Mouse (Mus musculus): ENCODE measurements around the gene Gm37240. TPM values are rescaled to one million over a fixed set of nuclear protein-coding genes. Genes with fewer than 3 reads are reported as not detected.

Gene Gm37240
- polyA plus RNA-seq, 1 experiment: not detected

- Histone ChIP-seq H3K27ac (ENCODE audit: insufficient read depth, low read depth, low read length) (no peak overlapping the region), H3K4me3 (ENCODE audit: insufficient read depth, low read depth, low read length) (no peak overlapping the region), H3K4me1 (ENCODE audit: control insufficient read depth, insufficient read depth, low read length) (no peaks in the 10 kb centered on the region)
- TF ChIP-seq POLR2A (IDR thresholded peaks at IDR 0.05; ENCODE audit: insufficient read depth, low read depth, low read length) (no peak), CTCF (IDR thresholded peaks at IDR 0.05; ENCODE audit: insufficient read depth, low read depth, low read length) (no peak)
- WGBS: 96% methylated on average over 1 of the region's 1 CpGs
Measured at GRCm38 (mm10) chr3:85616389-85616788, 270.9 kb downstream of the Gm37240 start.

GRCm38 (mm10) chr3:85607753-85608152 is 279.6 kb downstream of the Gm37240 start:
- TF ChIP-seq POLR2A (IDR thresholded peaks at IDR 0.05; ENCODE audit: insufficient read depth, low read depth, low read length) (no peak), CTCF (IDR thresholded peaks at IDR 0.05; ENCODE audit: insufficient read depth, low read depth, low read length) (no peak)
- WGBS: 91% methylated on average over 2 of the region's 2 CpGs
- H3K4me1 ChIP-seq (ENCODE audit: control insufficient read depth, insufficient read depth, low read length): no peaks in the 10 kb centered on the region
- no peak overlapping the region for H3K27ac ChIP-seq (ENCODE audit: insufficient read depth, low read depth, low read length)
- H3K4me3 ChIP-seq (ENCODE audit: insufficient read depth, low read depth, low read length): no peak overlapping the region

- WGBS: 90% methylated on average over 3 of the region's 3 CpGs
- Histone ChIP-seq H3K27ac (ENCODE audit: insufficient read depth, low read depth, low read length) (no peak overlapping the region), H3K4me1 (ENCODE audit: control insufficient read depth, insufficient read depth, low read length) (no peaks in the 10 kb centered on the region), H3K4me3 (ENCODE audit: insufficient read depth, low read depth, low read length) (no peak overlapping the region)
- TF ChIP-seq POLR2A (IDR thresholded peaks at IDR 0.05; ENCODE audit: insufficient read depth, low read depth, low read length) (no peak), CTCF (IDR thresholded peaks at IDR 0.05; ENCODE audit: insufficient read depth, low read depth, low read length) (no peak)
Measured at GRCm38 (mm10) chr3:85606912-85607311, 280.4 kb downstream of the Gm37240 start.

- H3K4me3 ChIP-seq (ENCODE audit: insufficient read depth, low read depth, low read length): no peak overlapping the region
- no peak overlapping the region for H3K27ac ChIP-seq (ENCODE audit: insufficient read depth, low read depth, low read length)
- 85% methylated on average over 1 of the region's 1 CpGs for WGBS
- no peaks in the 10 kb centered on the region for H3K4me1 ChIP-seq (ENCODE audit: control insufficient read depth, insufficient read depth, low read length)
- TF ChIP-seq CTCF (IDR thresholded peaks at IDR 0.05; ENCODE audit: insufficient read depth, low read depth, low read length): no peak
- TF ChIP-seq POLR2A (IDR thresholded peaks at IDR 0.05; ENCODE audit: insufficient read depth, low read depth, low read length): no peak
Measured at GRCm38 (mm10) chr3:85603811-85604210, 283.5 kb downstream of the Gm37240 start.

- no peak overlapping the region for H3K4me3 ChIP-seq (ENCODE audit: insufficient read depth, low read depth, low read length)
- no peaks in the 10 kb centered on the region for H3K4me1 ChIP-seq (ENCODE audit: control insufficient read depth, insufficient read depth, low read length)
- 65% methylated on average over 3 of the region's 3 CpGs for WGBS
- TF ChIP-seq POLR2A (IDR thresholded peaks at IDR 0.05; ENCODE audit: insufficient read depth, low read depth, low read length) (no peak), CTCF (IDR thresholded peaks at IDR 0.05; ENCODE audit: insufficient read depth, low read depth, low read length) (no peak)
- H3K27ac ChIP-seq (ENCODE audit: insufficient read depth, low read depth, low read length): no peak overlapping the region
Measured at GRCm38 (mm10) chr3:85601841-85602305, 285.4 kb downstream of the Gm37240 start.

GRCm38 (mm10) chr3:85599526-85599925 is 287.8 kb downstream of the Gm37240 start:
- Histone ChIP-seq H3K27ac (ENCODE audit: insufficient read depth, low read depth, low read length) (no peak overlapping the region), H3K4me3 (ENCODE audit: insufficient read depth, low read depth, low read length) (no peak overlapping the region), H3K4me1 (ENCODE audit: control insufficient read depth, insufficient read depth, low read length) (no peaks in the 10 kb centered on the region)
- no peak for TF ChIP-seq CTCF (IDR thresholded peaks at IDR 0.05; ENCODE audit: insufficient read depth, low read depth, low read length)
- WGBS: 96% methylated on average over 3 of the region's 3 CpGs

GRCm38 (mm10) chr3:85594452-85594851 is 292.9 kb downstream of the Gm37240 start:
- WGBS: 89% methylated on average over 3 of the region's 3 CpGs
- TF ChIP-seq POLR2A (IDR thresholded peaks at IDR 0.05; ENCODE audit: insufficient read depth, low read depth, low read length): no peak
- no peak for TF ChIP-seq CTCF (IDR thresholded peaks at IDR 0.05; ENCODE audit: insufficient read depth, low read depth, low read length)
- Histone ChIP-seq H3K27ac (ENCODE audit: insufficient read depth, low read depth, low read length) (no peak overlapping the region), H3K4me3 (ENCODE audit: insufficient read depth, low read depth, low read length) (no peak overlapping the region), H3K4me1 (ENCODE audit: control insufficient read depth, insufficient read depth, low read length) (no peaks in the 10 kb centered on the region)

GRCm38 (mm10) chr3:85592640-85593252 is 294.6 kb downstream of the Gm37240 start:
- peaks cover 2% of the 10 kb centered on the region; the same call in 1 of the 2 replicates for H3K4me1 ChIP-seq (ENCODE audit: control insufficient read depth, insufficient read depth, low read length)
- TF ChIP-seq CTCF (IDR thresholded peaks at IDR 0.05; ENCODE audit: insufficient read depth, low read depth, low read length) (no peak), POLR2A (IDR thresholded peaks at IDR 0.05; ENCODE audit: insufficient read depth, low read depth, low read length) (no peak)
- no peak overlapping the region for H3K27ac ChIP-seq (ENCODE audit: insufficient read depth, low read depth, low read length)
- WGBS: 93% methylated on average over 5 of the region's 5 CpGs
- H3K4me3 ChIP-seq (ENCODE audit: insufficient read depth, low read depth, low read length): no peak overlapping the region

- H3K4me3 ChIP-seq (ENCODE audit: insufficient read depth, low read depth, low read length): no peak overlapping the region
- WGBS: 62% methylated on average over 4 of the region's 4 CpGs
- H3K4me1 ChIP-seq (ENCODE audit: control insufficient read depth, insufficient read depth, low read length): peaks cover 5% of the 10 kb centered on the region
- H3K27ac ChIP-seq (ENCODE audit: insufficient read depth, low read depth, low read length): no peak overlapping the region
- TF ChIP-seq POLR2A (IDR thresholded peaks at IDR 0.05; ENCODE audit: insufficient read depth, low read depth, low read length) (no peak), CTCF (IDR thresholded peaks at IDR 0.05; ENCODE audit: insufficient read depth, low read depth, low read length) (no peak)
Measured at GRCm38 (mm10) chr3:85592067-85592466, 295.3 kb downstream of the Gm37240 start.

All from olfactory bulb, adult 2 months (tissue).